Mouse (Mus musculus) forebrain, embryonic 11.5 days (tissue): ENCODE measurements at regions not wholly inside any gene's neighbourhood (a gene's known extent, or its start where the extent isn't known, plus 50 kb on each side); places are given as distances from the start of the nearest gene placed in this dataset.
"Not testable (repeated sequence)": the region's sequence is repeated elsewhere in the genome, so short reads cannot be mapped to it uniquely, and the experiment has no call there.

Experiments
- ATAC-seq: fragments of 200-750 bp; cut with Nextera tagmentation; replicated peaks from 2 replicates; pipeline ENCODE4 v1.8.0; 2017; ENCODE audit warnings: moderate TSS enrichment; ENCODE audit not compliant: low FRiP score
- DNase-seq: peaks from one replicate; pipeline ENCODE4 v3.0.0-alpha.2; 2017; ENCODE audit warnings: low spot score
- H3K27ac ChIP-seq: fragments of 300-500 bp; sonication (generic); 2 replicates; pipeline ENCODE4 v1.5.1; 2014; ENCODE audit warnings: low read depth, low read length
- H3K27me3 ChIP-seq: fragments of 300-500 bp; sonication (generic); 2 replicates; pipeline ENCODE4 v1.6.1; 2014; ENCODE audit warnings: mild to moderate bottlenecking, low read length, mixed read lengths; ENCODE audit not compliant: control insufficient read depth, insufficient read depth
- H3K36me3 ChIP-seq: fragments of 300-500 bp; sonication (generic); 2 replicates; pipeline ENCODE4 v1.6.1; 2014; ENCODE audit warnings: mild to moderate bottlenecking, low read length, moderate library complexity, mixed read lengths; ENCODE audit not compliant: control insufficient read depth, insufficient read depth
- H3K4me1 ChIP-seq: fragments of 300-500 bp; sonication (generic); replicated peaks from 2 replicates; pipeline ENCODE4 v1.6.1; 2014; ENCODE audit warnings: low read length, mixed read lengths; ENCODE audit not compliant: control insufficient read depth, insufficient read depth
- H3K4me2 ChIP-seq: fragments of 300-500 bp; sonication (generic); 2 replicates; pipeline ENCODE4 v1.6.1; 2014; ENCODE audit warnings: low read depth, mild to moderate bottlenecking, low read length, moderate library complexity, mixed read lengths; ENCODE audit not compliant: severe bottlenecking
- H3K4me3 ChIP-seq: fragments of 300-500 bp; sonication (generic); 2 replicates; pipeline ENCODE4 v1.5.1; 2014; ENCODE audit warnings: low read depth, low read length
- H3K9ac ChIP-seq: fragments of 300-500 bp; sonication (generic); 2 replicates; pipeline ENCODE4 v1.6.1; 2014; ENCODE audit warnings: low read length
- H3K9me3 ChIP-seq: fragments of 300-500 bp; sonication (generic); 2 replicates; pipeline ENCODE4 v1.6.1; 2016; ENCODE audit warnings: low read length, mixed read lengths; ENCODE audit not compliant: control insufficient read depth
- WGBS: fragments of 180-500 bp; shearing (Covaris S2); extraction: QIAGEN DNeasy Blood & Tissue Kit; methylation state at CpG from one replicate; pipeline ENCODE4 v1.1.7; 2014; 5-methylcytosine and 5-hydroxymethylcytosine counted together

DNA sequence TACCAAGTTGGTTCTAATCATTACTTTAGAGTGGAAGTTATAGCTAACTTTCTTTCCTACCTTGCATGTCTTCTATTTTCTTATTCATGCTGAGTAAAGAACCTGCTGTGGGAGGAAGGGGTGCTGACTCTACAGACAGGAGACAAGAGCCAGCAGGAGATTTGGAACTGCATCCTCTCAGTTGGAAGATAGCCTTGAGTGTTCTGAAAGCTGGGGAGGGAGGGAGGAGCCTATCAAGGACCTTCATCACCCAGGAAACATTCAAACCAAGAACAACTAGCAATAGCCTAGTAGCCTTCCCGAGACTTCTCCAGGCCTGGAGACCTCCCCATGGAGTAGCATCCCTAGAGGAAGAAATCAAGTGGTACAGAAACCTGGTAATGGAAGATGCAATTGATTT, 146.1 kb upstream of the Zfp648 start:
- Histone ChIP-seq H3K9ac (no peak overlapping the region), H3K27me3 (no peaks in the 10 kb centered on the region), H3K4me2 (no peak overlapping the region), H3K4me1 (no peaks in the 10 kb centered on the region), H3K9me3 (no peaks in the 10 kb centered on the region), H3K27ac (no peak overlapping the region), H3K36me3 (no peaks in the 10 kb centered on the region), H3K4me3 (no peak overlapping the region)
- DNase-seq, result no peak
- 81% methylated on average over 1 of the region's 1 CpGs for WGBS
- no peak for ATAC-seq

- not testable (repeated sequence) for H3K27me3 ChIP-seq, H3K27ac ChIP-seq, DNase-seq, ATAC-seq, H3K36me3 ChIP-seq, H3K4me2 ChIP-seq, H3K9ac ChIP-seq, H3K4me1 ChIP-seq, H3K9me3 ChIP-seq, H3K4me3 ChIP-seq
- WGBS, result 56% methylated on average over 1 of the region's 2 CpGs
These were observed 139.6 kb upstream of the Zfp648 start for GRCm38 (mm10) chr1:154061397-154061796.

GRCm38 (mm10) chr1:154061851-154062250, 139.1 kb upstream of the Zfp648 start:
- WGBS, result 85% methylated on average over 1 of the region's 1 CpGs
- Histone ChIP-seq H3K27ac (no peak overlapping the region), H3K4me2 (no peak overlapping the region), H3K4me3 (no peak overlapping the region), H3K4me1 (no peaks in the 10 kb centered on the region), H3K27me3 (no peaks in the 10 kb centered on the region), H3K9me3 (no peaks in the 10 kb centered on the region), H3K36me3 (no peaks in the 10 kb centered on the region), H3K9ac (no peak overlapping the region)
- ATAC-seq (no peak), DNase-seq (no peak)

DNA sequence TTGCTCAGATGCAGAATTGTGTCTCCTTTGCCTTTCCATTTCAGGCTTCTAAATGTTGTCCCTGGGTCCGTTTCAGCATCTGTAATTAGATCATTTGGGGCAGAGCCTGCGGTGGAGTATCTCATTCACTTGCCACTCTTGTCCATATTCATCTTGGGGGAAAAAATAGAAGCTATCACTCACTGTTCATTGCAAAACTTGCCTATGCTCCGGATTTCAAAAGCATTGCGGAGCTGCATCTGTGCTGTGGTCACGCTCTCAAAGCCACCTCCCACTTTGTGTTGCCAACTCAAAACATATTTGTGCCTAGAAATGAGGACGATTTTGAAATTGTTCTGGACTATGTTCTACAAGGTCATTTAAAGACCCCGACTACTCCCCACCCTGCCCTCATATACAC, 138.3 kb upstream of the Zfp648 start:
- Histone ChIP-seq H3K36me3 (no peaks in the 10 kb centered on the region), H3K9ac (no peak overlapping the region), H3K4me1 (no peaks in the 10 kb centered on the region), H3K27me3 (no peaks in the 10 kb centered on the region), H3K9me3 (no peaks in the 10 kb centered on the region), H3K27ac (no peak overlapping the region), H3K4me2 (no peak overlapping the region), H3K4me3 (no peak overlapping the region)
- WGBS, result 88% methylated on average over 7 of the region's 7 CpGs
- ATAC-seq (no peak), DNase-seq (no peak)

GRCm38 (mm10) chr1:154064633-154065032, 136.4 kb upstream of the Zfp648 start:
- no peak overlapping the region for H3K4me3 ChIP-seq
- H3K9ac ChIP-seq, result no peak overlapping the region
- H3K27ac ChIP-seq, result no peak overlapping the region
- H3K4me2 ChIP-seq, result no peak overlapping the region
- no peaks in the 10 kb centered on the region for H3K36me3 ChIP-seq
- ATAC-seq (no peak), DNase-seq (no peak)
- no peaks in the 10 kb centered on the region for H3K4me1 ChIP-seq
- no peaks in the 10 kb centered on the region for H3K9me3 ChIP-seq
- 84% methylated on average over 5 of the region's 5 CpGs for WGBS
- no peaks in the 10 kb centered on the region for H3K27me3 ChIP-seq

- no peak for DNase-seq
These were observed 135.4 kb upstream of the Zfp648 start for GRCm38 (mm10) chr1:154065336-154066329.

GRCm38 (mm10) chr1:154067856-154068255, 133.1 kb upstream of the Zfp648 start:
- Histone ChIP-seq H3K27me3 (no peaks in the 10 kb centered on the region), H3K4me3 (no peak overlapping the region), H3K4me1 (no peaks in the 10 kb centered on the region), H3K9ac (no peak overlapping the region), H3K9me3 (no peaks in the 10 kb centered on the region), H3K4me2 (no peak overlapping the region), H3K27ac (no peak overlapping the region), H3K36me3 (no peaks in the 10 kb centered on the region)
- WGBS, result 100% methylated on average over 1 of the region's 1 CpGs
- DNase-seq, result no peak
- ATAC-seq, result no peak

More at GRCm38 (mm10) chr1:154065336-154066329, 135.4 kb upstream of the Zfp648 start:
- Histone ChIP-seq H3K4me2 (no peak overlapping the region), H3K4me1 (no peaks in the 10 kb centered on the region), H3K27me3 (no peaks in the 10 kb centered on the region), H3K9me3 (no peaks in the 10 kb centered on the region), H3K36me3 (no peaks in the 10 kb centered on the region), H3K27ac (no peak overlapping the region), H3K9ac (no peak overlapping the region), H3K4me3 (no peak overlapping the region)
- no peak for ATAC-seq
- 76% methylated on average over 18 of the region's 18 CpGs for WGBS

- Histone ChIP-seq H3K4me2 (no peak overlapping the region), H3K4me1 (no peaks in the 10 kb centered on the region), H3K9me3 (no peaks in the 10 kb centered on the region), H3K27me3 (no peaks in the 10 kb centered on the region), H3K36me3 (no peaks in the 10 kb centered on the region), H3K9ac (no peak overlapping the region), H3K27ac (no peak overlapping the region), H3K4me3 (no peak overlapping the region)
- DNase-seq, result no peak
- WGBS, result 86% methylated on average over 1 of the region's 1 CpGs
- no peak for ATAC-seq
These were observed 126.7 kb upstream of the Zfp648 start for GRCm38 (mm10) chr1:154074270-154074669.
